ENCODE assay signal across 14 mouse cellular contexts in genomic region chr1:92698541-92698940, GRCm38 (mm10). TPM values are rescaled to one million over a fixed set of nuclear protein-coding genes. Genes with fewer than 3 reads are reported as not detected.
DNase-seq lines count a peak whose midpoint lies in the region; ATAC-seq and TF ChIP-seq lines count a peak whose summit lies in the region.
"Had no signal": no experiment of that assay in that cellular context is flagged by ENCODE, and none has a peak within 500 bp of the region (broad histone marks: within the 10 kb centered on the region; RNA-seq: fewer than 3 reads in every experiment).

No protein-coding gene starts in this region.

- no peak overlapping the region for H3K9ac ChIP-seq in hindbrain, embryonic 11.5 days (ENCODE audit: low read depth, low read length)
- H3K9ac ChIP-seq in lung, postnatal 0 days (replicated peaks; ENCODE audit: low read depth): no peak overlapping the region
- 0 out of 2 replicates have a peak overlapping the region, but pooled peaks have one; percentile 21 for H3K9ac ChIP-seq in limb, embryonic 14.5 days (ENCODE audit: low read depth, low read length, severe bottlenecking)
- H3K9ac ChIP-seq: hindbrain, embryonic 15.5 days; liver, embryonic 12.5 days; neural tube, embryonic 12.5 days had no signal

- peaks cover 18% of the 10 kb centered on the region for H3K4me1 ChIP-seq in cerebellum, adult 2 months (ENCODE audit: control insufficient read depth, insufficient read depth, low read length)
- peaks cover 32% of the 10 kb centered on the region for H3K4me1 ChIP-seq in hindbrain, embryonic 10.5 days (replicated peaks)
- H3K4me1 ChIP-seq in hindbrain, embryonic 11.5 days (replicated peaks; ENCODE audit: control insufficient read depth, insufficient read depth, low read length): peaks cover 4% of the 10 kb centered on the region; the same call in 1 of the 2 replicates
- no peaks in the 10 kb centered on the region for H3K4me1 ChIP-seq in lung, postnatal 0 days (ENCODE audit: insufficient read depth, low read depth, low read length)
- H3K4me1 ChIP-seq in limb, embryonic 14.5 days (ENCODE audit: control insufficient read depth, insufficient read depth, low read length): peaks cover 7% of the 10 kb centered on the region

- 65% methylated on average over 3 of the region's 3 CpGs for WGBS in cerebellum, adult 2 months
- 81% methylated on average over 3 of the region's 3 CpGs for WGBS in hindbrain, embryonic 10.5 days
- WGBS in hindbrain, embryonic 11.5 days: 88% methylated on average over 3 of the region's 3 CpGs
- 85% methylated on average over 3 of the region's 3 CpGs for WGBS in lung, postnatal 0 days
- 96% methylated on average over 3 of the region's 3 CpGs for WGBS in limb, embryonic 14.5 days

- H3K27ac ChIP-seq in cerebellum, adult 2 months (ENCODE audit: insufficient read depth, low read length): peak overlapping the region; percentile 1; the same call in 1 of the 2 replicates
- peak overlapping the region; percentile 59; the same call in 1 of the 2 replicates for H3K27ac ChIP-seq in hindbrain, embryonic 10.5 days
- no peak overlapping the region for H3K27ac ChIP-seq in hindbrain, embryonic 11.5 days (ENCODE audit: low read depth, low read length)
- no peak overlapping the region for H3K27ac ChIP-seq in lung, postnatal 0 days (ENCODE audit: low read length)
- H3K27ac ChIP-seq in limb, embryonic 14.5 days (replicated peaks; ENCODE audit: low read depth, low read length): no peak overlapping the region
- H3K27ac ChIP-seq: hindbrain, embryonic 15.5 days; left cerebral cortex, adult 2 months; liver, embryonic 12.5 days; neural tube, embryonic 12.5 days had no signal

- no peak overlapping the region for H3K4me2 ChIP-seq in hindbrain, embryonic 11.5 days (replicated peaks; ENCODE audit: low read depth, low read length)
- H3K4me2 ChIP-seq in lung, postnatal 0 days (replicated peaks; ENCODE audit: low read depth, low read length): no peak overlapping the region
- no peak overlapping the region for H3K4me2 ChIP-seq in limb, embryonic 14.5 days (replicated peaks; ENCODE audit: low read depth, low read length, severe bottlenecking)
- H3K4me2 ChIP-seq: hindbrain, embryonic 15.5 days; liver, embryonic 12.5 days had no signal

- no peak; the same call in 1 of the 2 replicates for ATAC-seq in hindbrain, embryonic 11.5 days (ENCODE audit: low FRiP score)
- peak; percentile 9; the same call in 1 of the 2 replicates for ATAC-seq in lung, postnatal 0 days
- ATAC-seq in limb, embryonic 14.5 days (ENCODE audit: low FRiP score, low read depth): no peak
- no peak for ATAC-seq in megakaryocyte progenitor cell, adult 5-6 weeks (replicated peaks; ENCODE audit: poor library complexity)
- ATAC-seq: activated CD4-positive, CD25-positive, alpha-beta regulatory T cell, adult 4 months had no signal

- TF ChIP-seq CTCF in cerebellum, adult 2 months (IDR thresholded peaks at IDR 0.05; ENCODE audit: borderline replicate concordance, insufficient read depth, low read depth, low read length): no peak
- no peak for TF ChIP-seq CTCF in lung, postnatal 0 days (IDR thresholded peaks at IDR 0.05)

- H3K27me3 ChIP-seq in cerebellum, adult 2 months (ENCODE audit: control insufficient read depth, insufficient read depth, low read length): no peaks in the 10 kb centered on the region
- H3K27me3 ChIP-seq in hindbrain, embryonic 10.5 days (ENCODE audit: insufficient read depth, poor library complexity, severe bottlenecking): peaks cover 32% of the 10 kb centered on the region
- no peaks in the 10 kb centered on the region for H3K27me3 ChIP-seq in hindbrain, embryonic 11.5 days (ENCODE audit: control insufficient read depth, insufficient read depth, low read length)
- no peaks in the 10 kb centered on the region for H3K27me3 ChIP-seq in lung, postnatal 0 days (replicated peaks; ENCODE audit: insufficient read depth, low read length)
- H3K27me3 ChIP-seq in limb, embryonic 14.5 days (ENCODE audit: control insufficient read depth, insufficient read depth, low read length): no peaks in the 10 kb centered on the region
- H3K27me3 ChIP-seq: hindbrain, embryonic 15.5 days; liver, embryonic 12.5 days; neural tube, embryonic 12.5 days had no signal

- no peaks in the 10 kb centered on the region for H3K9me3 ChIP-seq in hindbrain, embryonic 10.5 days
- H3K9me3 ChIP-seq in hindbrain, embryonic 11.5 days (ENCODE audit: control insufficient read depth, low read length): no peaks in the 10 kb centered on the region
- H3K9me3 ChIP-seq in lung, postnatal 0 days (ENCODE audit: low read length): no peaks in the 10 kb centered on the region
- H3K9me3 ChIP-seq in limb, embryonic 14.5 days (ENCODE audit: control insufficient read depth, low read length): no peaks in the 10 kb centered on the region
- H3K9me3 ChIP-seq: G1E; hindbrain, embryonic 15.5 days; liver, embryonic 12.5 days; neural tube, embryonic 12.5 days had no signal

- no peak for TF ChIP-seq POLR2A in cerebellum, adult 2 months (IDR thresholded peaks at IDR 0.05; ENCODE audit: borderline replicate concordance, insufficient read depth, low read length)
- TF ChIP-seq POLR2A in limb, embryonic 14.5 days (IDR thresholded peaks at IDR 0.05; ENCODE audit: borderline replicate concordance, extremely low read depth, insufficient read depth, insufficient read length): no peak

- no peak for TF ChIP-seq EP300 in lung, postnatal 0 days (IDR thresholded peaks at IDR 0.05)

- no peaks in the 10 kb centered on the region for H3K36me3 ChIP-seq in hindbrain, embryonic 10.5 days
- H3K36me3 ChIP-seq in hindbrain, embryonic 11.5 days (ENCODE audit: control insufficient read depth, insufficient read depth, low read length): no peaks in the 10 kb centered on the region
- H3K36me3 ChIP-seq in lung, postnatal 0 days (ENCODE audit: insufficient read depth, low read length): no peaks in the 10 kb centered on the region
- H3K36me3 ChIP-seq in limb, embryonic 14.5 days (ENCODE audit: control insufficient read depth, insufficient read depth, low read length): no peaks in the 10 kb centered on the region
- H3K36me3 ChIP-seq: G1E; hindbrain, embryonic 15.5 days; liver, embryonic 12.5 days; neural tube, embryonic 12.5 days had no signal

- H3K4me3 ChIP-seq in cerebellum, adult 2 months (replicated peaks; ENCODE audit: insufficient read depth, low read depth, low read length): no peak overlapping the region
- no peak overlapping the region for H3K4me3 ChIP-seq in hindbrain, embryonic 10.5 days
- H3K4me3 ChIP-seq in hindbrain, embryonic 11.5 days (ENCODE audit: low read depth, low read length): no peak overlapping the region
- H3K4me3 ChIP-seq in lung, postnatal 0 days (ENCODE audit: low read depth, low read length): no peak overlapping the region
- no peak overlapping the region for H3K4me3 ChIP-seq in limb, embryonic 14.5 days (replicated peaks; ENCODE audit: low read length)
- H3K4me3 ChIP-seq: hindbrain, embryonic 15.5 days; left cerebral cortex, adult 2 months; liver, embryonic 12.5 days; neural tube, embryonic 12.5 days had no signal

- no peak for DNase-seq in cerebellum, adult 2 months
- DNase-seq in cerebellum, postnatal 10 days: no peak
- DNase-seq in hindbrain, embryonic 10.5 days (ENCODE audit: low spot score): no peak
- no peak for DNase-seq in hindbrain, embryonic 11.5 days (ENCODE audit: low spot score)
- DNase-seq in lung, postnatal 0 days (ENCODE audit: low spot score): no peak
- DNase-seq in lung, postnatal 10 days: no peak
- DNase-seq in limb, embryonic 14.5 days (ENCODE audit: low spot score): no peak

RNA-seq across cellular contexts. Expression of gene Otos, which starts 49.9 kb away (rescaled TPM):
- polyA plus RNA-seq in cerebellum, adult 2 months (2012; rRNA removed): 0.07 and 0.13 TPM in 2 replicates
- polyA plus RNA-seq in hindbrain, embryonic 10.5 days (2016; fragmentation: Nextera tagmentation; extraction: Ambion mirVana): 0.07 TPM in 1 of 2 replicates, not detected in the other
- polyA plus RNA-seq in hindbrain, embryonic 11.5 days (2014; fragmentation: Nextera tagmentation; extraction: Ambion mirVana): 0.09 and 0.10 TPM in 2 replicates
- 0.24 TPM in 1 of 2 replicates, not detected in the other for polyA plus RNA-seq in lung, postnatal 0 days (2015; fragmentation: Nextera tagmentation; extraction: Ambion mirVana)
- polyA plus RNA-seq in limb, embryonic 14.5 days (2012; rRNA removed): 0.19 TPM in 1 of 2 replicates, not detected in the other
- not detected in 2 replicates for polyA plus RNA-seq in limb, embryonic 14.5 days (2014; fragmentation: Nextera tagmentation; extraction: Ambion mirVana)
- 2.4 and 5.2 TPM in 2 replicates for total RNA-seq in megakaryocyte progenitor cell, adult 5-6 weeks (2015)
- total RNA-seq in megakaryocyte progenitor cell, adult 5-6 weeks (2017): 2.7 and 5.0 TPM in 2 replicates
- total RNA-seq: left cerebral cortex, adult 2 months had no signal
- polyA plus RNA-seq: G1E; neural tube, embryonic 12.5 days had no signal

RNA-seq across cellular contexts. Expression of gene Cops9, which starts 56.8 kb away (rescaled TPM):
- polyA plus RNA-seq in cerebellum, adult 2 months (2012; rRNA removed): 374 and 414 TPM in 2 replicates
- polyA plus RNA-seq in hindbrain, embryonic 10.5 days (2016; fragmentation: Nextera tagmentation; extraction: Ambion mirVana): 391 and 433 TPM in 2 replicates
- 388 and 392 TPM in 2 replicates for polyA plus RNA-seq in hindbrain, embryonic 11.5 days (2014; fragmentation: Nextera tagmentation; extraction: Ambion mirVana)
- polyA plus RNA-seq in lung, postnatal 0 days (2015; fragmentation: Nextera tagmentation; extraction: Ambion mirVana): 342 and 355 TPM in 2 replicates
- polyA plus RNA-seq in limb, embryonic 14.5 days (2012; rRNA removed): 204 and 208 TPM in 2 replicates
- 403 and 441 TPM in 2 replicates for polyA plus RNA-seq in limb, embryonic 14.5 days (2014; fragmentation: Nextera tagmentation; extraction: Ambion mirVana)
- total RNA-seq in megakaryocyte progenitor cell, adult 5-6 weeks (2015): 149 and 186 TPM in 2 replicates
- total RNA-seq in megakaryocyte progenitor cell, adult 5-6 weeks (2017): 108 and 180 TPM in 2 replicates

Comparison
In these comparisons a context has a peak if more than half of its experiments do, and no peak if none do; other contexts are left out.
1. H3K27ac ChIP-seq: peak in cerebellum, adult 2 months (single experiment) and hindbrain, embryonic 10.5 days (single experiment); none in hindbrain, embryonic 11.5 days (single experiment), lung, postnatal 0 days (single experiment) and limb, embryonic 14.5 days (single experiment).